Mouse (Mus musculus): ENCODE results near the gene Scgb3a1. TPM values are rescaled to one million over a fixed set of nuclear protein-coding genes. Genes with fewer than 3 reads are reported as not detected.

Gene Scgb3a1
- polyA plus RNA-seq, 1 experiment from 2014 or later = not detected

DNA sequence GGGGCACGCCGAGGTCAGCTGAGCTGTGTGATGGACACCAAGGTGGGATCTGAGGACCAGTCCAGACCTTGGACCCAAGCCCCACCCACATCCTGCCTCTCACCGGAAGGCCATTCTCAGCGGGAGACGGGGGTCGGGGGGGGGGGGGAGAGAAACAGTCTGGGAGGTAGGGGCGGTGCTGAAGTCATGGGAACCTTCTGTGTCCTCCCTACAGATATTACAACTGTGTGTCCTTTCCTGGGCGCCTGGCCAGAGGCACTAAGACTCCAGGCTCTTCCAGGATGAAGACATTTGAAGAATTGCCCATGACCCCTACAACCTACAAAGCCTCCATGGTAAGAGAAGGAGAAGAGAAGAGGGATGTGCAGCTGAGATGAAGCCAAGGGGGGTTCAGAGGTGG is 17.7 kb upstream of the Scgb3a1 start:
- Histone ChIP-seq H3K9ac (no peak overlapping the region), H3K4me1 (peaks cover 3% of the 10 kb centered on the region), H3K36me3 (no peaks in the 10 kb centered on the region), H3K9me3 (no peaks in the 10 kb centered on the region), H3K4me2 (replicated peaks) (no peak overlapping the region), H3K27me3 (no peaks in the 10 kb centered on the region), H3K4me3 (no peak overlapping the region), H3K27ac (no peak overlapping the region)
- ATAC-seq (ENCODE audit: insufficient number of reproducible peaks, insufficient read depth, low FRiP score, low TSS enrichment) = no peak
- 49% methylated on average over 8 of the region's 8 CpGs for WGBS

DNA sequence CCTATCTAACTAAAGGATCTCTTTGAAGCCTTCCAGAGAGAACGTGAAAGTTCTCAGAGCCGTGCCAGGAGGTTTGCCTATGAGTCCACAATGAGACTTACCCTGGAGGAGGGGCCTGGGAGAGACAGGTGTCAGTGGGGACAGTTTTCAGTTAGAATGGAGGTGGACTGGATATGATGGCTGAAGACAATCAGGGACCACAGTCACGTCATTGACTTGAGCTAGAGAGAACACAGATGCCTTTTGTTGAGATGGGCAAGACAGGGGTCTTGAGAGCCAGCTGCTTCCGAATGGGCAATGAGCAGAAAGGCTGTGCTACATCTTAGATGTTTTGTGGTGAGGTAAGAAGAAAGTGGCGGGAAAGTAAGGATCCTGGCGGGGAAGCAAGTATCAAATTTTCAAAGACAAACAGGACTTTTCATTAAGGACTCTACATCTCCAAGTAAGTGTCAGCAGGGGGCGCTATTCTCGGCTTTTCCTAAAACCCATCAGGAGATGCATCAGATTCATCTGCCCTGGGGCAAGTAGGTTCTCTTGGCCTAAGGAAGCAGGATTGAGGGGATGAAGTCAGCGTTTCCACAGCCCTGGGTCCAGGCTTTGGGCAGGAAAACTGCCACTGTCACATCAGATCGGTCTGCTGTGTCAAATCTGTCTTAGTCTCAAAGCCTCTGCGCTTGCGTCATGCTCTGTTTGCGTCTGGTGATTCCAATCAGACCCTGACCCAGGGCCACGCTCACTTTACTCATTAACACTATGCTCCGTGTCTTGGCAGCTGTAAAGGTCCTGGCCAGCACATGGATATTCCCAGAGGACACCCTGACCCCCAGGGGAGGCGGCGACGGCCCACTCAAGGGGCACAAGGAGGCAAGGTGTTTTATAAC is 13.1 kb upstream of the Scgb3a1 start:
- H3K4me2 ChIP-seq (replicated peaks) = no peak overlapping the region
- no peaks in the 10 kb centered on the region for H3K36me3 ChIP-seq
- no peak overlapping the region for H3K4me3 ChIP-seq
- peaks cover 7% of the 10 kb centered on the region for H3K4me1 ChIP-seq
- no peak for ATAC-seq (ENCODE audit: insufficient number of reproducible peaks, insufficient read depth, low FRiP score, low TSS enrichment)
- no peak overlapping the region for H3K9ac ChIP-seq
- no peaks in the 10 kb centered on the region for H3K27me3 ChIP-seq
- 52% methylated on average over 18 of the region's 18 CpGs for WGBS
- H3K27ac ChIP-seq = 0 out of 2 replicates have a peak overlapping the region, but pooled peaks have one; percentile 11
- peaks cover 4% of the 10 kb centered on the region; the same call in 1 of the 2 replicates for H3K9me3 ChIP-seq

DNA sequence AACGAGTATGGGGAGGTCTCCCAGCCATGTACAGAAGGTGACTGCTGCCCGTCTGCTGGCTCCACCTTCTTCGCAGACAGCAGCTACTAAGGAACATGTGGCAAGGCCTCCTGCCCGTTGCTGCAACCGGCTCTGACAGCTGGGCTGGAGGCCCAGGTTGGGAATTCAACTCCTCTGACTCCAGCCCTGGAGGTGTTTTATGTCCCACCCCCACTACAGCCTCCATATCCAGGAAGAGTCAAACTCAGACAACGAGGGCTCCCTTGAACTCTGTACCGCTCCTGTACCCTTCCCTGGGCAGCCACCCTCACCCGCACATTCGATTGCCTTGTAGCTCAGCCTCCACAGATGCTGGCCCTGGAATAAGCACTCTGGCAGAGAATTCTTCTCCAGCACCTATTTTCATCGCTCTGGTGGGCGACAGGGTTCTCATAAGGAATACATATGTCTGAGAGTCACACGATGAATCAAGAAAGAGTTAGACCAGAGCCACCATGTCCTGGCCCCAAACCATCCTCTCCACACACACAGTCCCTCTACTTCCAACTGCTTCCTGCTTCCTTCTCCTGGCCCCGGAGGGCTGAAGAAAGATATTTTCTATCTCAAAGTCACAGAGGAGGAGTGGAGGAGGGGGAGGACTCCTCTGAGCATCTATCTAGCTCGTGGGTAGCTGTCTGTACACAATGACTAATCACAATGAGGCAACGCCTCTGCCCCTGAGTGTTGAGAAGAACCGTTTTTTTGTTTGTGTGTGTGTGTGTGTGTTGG is 12.2 kb upstream of the Scgb3a1 start:
- 65% methylated on average over 16 of the region's 16 CpGs for WGBS
- H3K9me3 ChIP-seq = peaks cover 4% of the 10 kb centered on the region; the same call in 1 of the 2 replicates
- no peak overlapping the region for H3K4me3 ChIP-seq
- H3K36me3 ChIP-seq = no peaks in the 10 kb centered on the region
- no peak overlapping the region for H3K9ac ChIP-seq
- H3K4me2 ChIP-seq (replicated peaks) = no peak overlapping the region
- H3K27ac ChIP-seq = 0 out of 2 replicates have a peak overlapping the region, but pooled peaks have one; percentile 11
- H3K4me1 ChIP-seq = peaks cover 7% of the 10 kb centered on the region
- H3K27me3 ChIP-seq = no peaks in the 10 kb centered on the region
- ATAC-seq (ENCODE audit: insufficient number of reproducible peaks, insufficient read depth, low FRiP score, low TSS enrichment) = no peak

DNA sequence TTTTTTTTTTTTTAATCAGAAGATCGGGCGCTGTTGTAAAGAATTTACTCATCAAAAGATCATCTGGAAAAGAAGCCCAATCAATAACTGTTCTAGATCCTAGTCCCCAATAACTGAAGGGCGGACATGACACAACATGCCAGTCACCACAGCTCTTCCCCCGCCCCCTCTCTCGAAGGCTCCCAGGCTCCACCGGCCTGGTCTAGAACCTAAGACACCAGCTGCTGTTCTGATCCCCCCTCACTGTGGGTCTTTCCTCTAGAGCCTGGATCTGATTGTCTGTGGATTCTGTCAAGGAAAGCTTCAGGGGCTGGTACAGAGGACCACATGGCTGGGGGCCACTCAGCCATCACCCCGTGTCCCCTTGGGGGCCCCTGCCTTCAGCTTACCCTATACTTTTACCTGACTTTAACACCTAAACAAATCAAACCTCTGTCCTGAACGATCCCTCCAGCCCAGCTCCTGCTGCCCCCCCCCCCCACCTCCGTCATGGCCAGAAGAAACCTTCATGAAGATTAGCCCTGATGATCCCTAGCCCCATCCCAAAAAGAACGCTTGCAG is 11.6 kb upstream of the Scgb3a1 start:
- no peaks in the 10 kb centered on the region for H3K27me3 ChIP-seq
- H3K4me2 ChIP-seq (replicated peaks) = no peak overlapping the region
- H3K27ac ChIP-seq = no peak overlapping the region
- H3K4me3 ChIP-seq = no peak overlapping the region
- no peak for ATAC-seq (ENCODE audit: insufficient number of reproducible peaks, insufficient read depth, low FRiP score, low TSS enrichment)
- H3K9me3 ChIP-seq = peaks cover 4% of the 10 kb centered on the region; the same call in 1 of the 2 replicates
- H3K4me1 ChIP-seq = peaks cover 7% of the 10 kb centered on the region
- WGBS = 80% methylated on average over 10 of the region's 10 CpGs
- H3K36me3 ChIP-seq = no peaks in the 10 kb centered on the region
- H3K9ac ChIP-seq = no peak overlapping the region

DNA sequence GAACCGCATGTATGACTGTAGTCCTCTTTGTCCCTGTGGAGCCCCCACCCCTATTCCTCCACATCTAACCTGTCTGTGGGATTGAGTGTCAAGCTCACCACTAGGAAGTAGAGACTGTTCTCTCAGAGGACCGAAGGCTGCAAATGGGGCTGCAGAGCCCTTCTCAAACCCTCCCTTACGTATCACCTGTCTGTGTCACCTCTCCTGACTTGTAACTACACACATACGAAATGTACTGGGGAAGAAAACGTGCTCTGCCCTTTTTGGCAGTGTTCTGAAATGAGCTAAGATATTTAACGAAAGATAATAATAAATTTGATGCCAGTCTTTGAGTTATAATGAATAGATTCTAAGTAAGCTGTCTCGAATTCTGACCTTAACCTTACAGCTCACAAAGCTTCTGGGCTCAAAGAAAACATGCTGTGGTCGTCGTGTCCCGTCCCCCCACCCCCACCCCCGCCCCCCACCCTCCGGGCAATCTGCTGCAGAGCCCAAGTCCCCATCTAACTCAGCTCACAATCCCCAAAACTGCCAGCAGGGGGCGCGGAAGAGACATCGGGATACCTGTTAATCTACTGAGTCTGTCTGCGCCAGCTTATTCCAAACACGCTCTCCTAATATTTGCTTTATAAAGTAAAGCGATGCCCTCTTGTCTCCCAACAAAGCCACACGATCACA is 10.9 kb upstream of the Scgb3a1 start:
- H3K9me3 ChIP-seq = peaks cover 4% of the 10 kb centered on the region; the same call in 1 of the 2 replicates
- no peak overlapping the region for H3K27ac ChIP-seq
- H3K36me3 ChIP-seq = no peaks in the 10 kb centered on the region
- no peak overlapping the region for H3K9ac ChIP-seq
- WGBS = 25% methylated on average over 19 of the region's 19 CpGs
- no peak overlapping the region for H3K4me3 ChIP-seq
- no peak for ATAC-seq (ENCODE audit: insufficient number of reproducible peaks, insufficient read depth, low FRiP score, low TSS enrichment)
- no peaks in the 10 kb centered on the region for H3K27me3 ChIP-seq
- H3K4me2 ChIP-seq (replicated peaks) = peak overlapping the region; percentile 11; the same call in 1 of the 2 replicates
- peaks cover 7% of the 10 kb centered on the region for H3K4me1 ChIP-seq

DNA sequence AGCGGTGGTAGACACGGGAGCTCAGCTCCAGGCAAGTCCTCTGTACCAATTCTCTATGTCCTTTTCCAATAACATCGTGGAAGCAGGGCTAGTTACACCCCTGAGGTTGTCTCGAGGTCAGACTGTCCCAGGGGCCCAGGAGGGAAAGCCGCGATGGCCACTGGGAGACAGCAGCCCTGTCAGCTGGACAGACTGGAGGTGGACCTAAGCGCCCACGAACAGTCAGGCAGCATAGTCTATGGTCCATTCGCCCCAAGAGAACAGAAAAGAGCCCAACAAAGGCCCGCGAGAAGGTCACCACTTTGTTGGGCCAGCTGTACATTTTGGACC is 10.4 kb upstream of the Scgb3a1 start:
- WGBS = 44% methylated on average over 11 of the region's 11 CpGs
- no peak overlapping the region for H3K4me3 ChIP-seq
- ATAC-seq (ENCODE audit: insufficient number of reproducible peaks, insufficient read depth, low FRiP score, low TSS enrichment) = no peak

DNA sequence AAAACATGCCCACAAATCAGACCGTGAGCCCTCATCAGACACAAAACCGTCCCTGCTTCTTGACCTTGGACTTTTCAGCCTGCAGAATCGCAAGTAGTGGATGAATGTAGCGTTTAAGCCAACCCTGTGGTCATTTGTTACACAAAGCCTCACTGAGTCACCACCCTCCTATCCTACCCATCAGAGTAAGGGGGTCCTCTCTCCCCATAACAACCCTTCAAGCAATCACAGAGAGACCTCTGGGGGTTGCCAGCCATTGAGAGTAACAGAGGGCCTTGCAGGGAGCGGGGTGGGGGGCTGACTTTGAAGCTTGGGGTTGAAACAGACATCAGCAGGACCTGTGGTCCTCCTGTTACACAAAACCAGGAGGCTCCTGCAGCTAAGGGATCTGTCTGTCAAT is 8.8 kb upstream of the Scgb3a1 start:
- no peak overlapping the region for H3K27ac ChIP-seq
- ATAC-seq (ENCODE audit: insufficient number of reproducible peaks, insufficient read depth, low FRiP score, low TSS enrichment) = no peak
- no peak overlapping the region for H3K4me3 ChIP-seq
- whole genome bisulfite sequencing = 88% methylated on average over 5 of the region's 5 CpGs
- no peaks in the 10 kb centered on the region for H3K27me3 ChIP-seq
- H3K9ac ChIP-seq = no peak overlapping the region
- H3K4me1 ChIP-seq = peaks cover 7% of the 10 kb centered on the region
- H3K9me3 ChIP-seq = peaks cover 4% of the 10 kb centered on the region; the same call in 1 of the 2 replicates
- no peaks in the 10 kb centered on the region for H3K36me3 ChIP-seq
- no peak overlapping the region for H3K4me2 ChIP-seq (replicated peaks)

More for the DNA sequence above, 10.4 kb upstream of the Scgb3a1 start:
- H3K4me1 ChIP-seq = peaks cover 7% of the 10 kb centered on the region
- H3K27ac ChIP-seq = no peak overlapping the region
- H3K36me3 ChIP-seq = no peaks in the 10 kb centered on the region
- peak overlapping the region; percentile 11; the same call in 1 of the 2 replicates for H3K4me2 ChIP-seq (replicated peaks)
- no peak overlapping the region for H3K9ac ChIP-seq
- H3K9me3 ChIP-seq = peaks cover 4% of the 10 kb centered on the region; the same call in 1 of the 2 replicates
- no peaks in the 10 kb centered on the region for H3K27me3 ChIP-seq

DNA sequence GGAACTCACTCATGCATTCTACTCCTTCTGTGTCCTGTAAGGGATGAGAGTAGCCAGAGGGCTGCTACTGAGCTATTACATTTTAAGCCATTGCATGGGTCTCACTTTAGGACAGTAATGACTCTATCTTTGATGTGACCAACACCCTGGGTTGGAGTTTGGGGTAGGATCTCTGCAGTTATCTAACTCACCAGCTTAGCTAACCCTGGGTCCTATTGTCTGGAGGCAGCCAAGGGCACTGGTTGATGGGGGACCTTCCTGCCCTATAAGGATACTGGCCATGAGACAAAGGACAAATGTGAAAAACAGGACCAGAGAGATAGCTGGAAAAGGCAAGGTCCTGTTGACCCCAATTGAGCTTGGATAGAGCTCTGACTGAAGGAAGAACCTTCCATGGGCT is 7.9 kb upstream of the Scgb3a1 start:
- Histone ChIP-seq H3K4me3 (no peak overlapping the region), H3K9ac (no peak overlapping the region), H3K27me3 (no peaks in the 10 kb centered on the region), H3K9me3 (peaks cover 4% of the 10 kb centered on the region; the same call in 1 of the 2 replicates), H3K27ac (no peak overlapping the region), H3K36me3 (no peaks in the 10 kb centered on the region), H3K4me2 (replicated peaks) (no peak overlapping the region), H3K4me1 (peaks cover 5% of the 10 kb centered on the region)
- ATAC-seq (ENCODE audit: insufficient number of reproducible peaks, insufficient read depth, low FRiP score, low TSS enrichment) = no peak

DNA sequence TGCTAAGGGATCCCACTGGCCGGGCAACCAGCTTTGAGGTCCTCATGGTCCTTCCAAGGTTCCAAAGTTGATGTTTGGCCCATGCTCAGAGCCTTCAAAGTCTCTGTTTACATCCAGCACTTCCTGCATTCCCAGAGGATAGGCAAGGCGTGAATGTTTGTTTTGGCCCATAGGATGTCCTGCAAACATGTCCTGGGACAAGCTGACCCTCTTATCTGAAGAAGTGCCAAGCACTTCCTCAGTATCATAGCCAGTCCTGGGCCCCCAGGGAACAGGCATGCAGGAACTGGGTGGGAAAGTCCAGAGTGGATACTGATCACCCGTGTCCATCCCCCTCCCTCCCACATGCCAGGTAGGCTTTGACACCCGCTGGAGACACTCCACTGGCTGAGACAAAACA is 5.3 kb upstream of the Scgb3a1 start:
- no peak overlapping the region for H3K4me2 ChIP-seq (replicated peaks)
- no peak overlapping the region for H3K27ac ChIP-seq

DNA sequence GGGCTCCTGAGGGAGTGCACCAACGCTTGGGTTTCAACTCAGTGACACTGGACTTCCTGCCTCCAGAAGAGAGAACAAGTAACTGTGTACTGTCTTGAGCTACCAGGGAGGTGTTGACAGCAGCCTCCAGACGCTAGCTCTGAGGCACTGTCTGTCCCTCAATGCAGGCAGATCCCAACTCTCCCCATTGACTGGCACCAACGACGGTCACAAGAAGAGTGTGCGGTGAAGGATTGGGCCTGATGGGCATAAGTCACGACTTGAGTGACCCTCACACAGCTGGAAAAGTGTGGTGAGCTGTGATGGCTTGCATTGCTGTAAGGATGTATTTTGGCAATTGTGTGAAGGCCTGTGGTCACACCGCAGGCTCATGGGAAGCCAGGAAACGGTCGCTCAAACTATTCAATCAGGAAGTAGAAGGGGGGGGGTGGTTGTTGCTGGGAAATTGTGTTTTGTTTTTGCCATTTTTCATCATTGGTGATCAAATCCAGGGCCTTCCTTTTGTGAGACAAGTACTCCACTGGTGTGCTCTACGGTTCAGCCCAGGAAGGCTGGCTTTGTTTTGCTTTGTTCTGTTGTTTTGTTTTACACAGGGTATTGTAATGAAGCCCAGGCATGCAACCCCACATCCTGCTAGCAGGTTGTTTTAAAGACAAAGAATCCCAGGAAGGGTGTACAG is 4.5 kb upstream of the Scgb3a1 start:
- Histone ChIP-seq H3K4me2 (replicated peaks) (no peak overlapping the region), H3K27ac (no peak overlapping the region), H3K27me3 (no peaks in the 10 kb centered on the region), H3K4me1 (no peaks in the 10 kb centered on the region), H3K4me3 (no peak overlapping the region), H3K36me3 (no peaks in the 10 kb centered on the region), H3K9ac (no peak overlapping the region), H3K9me3 (peaks cover 4% of the 10 kb centered on the region; the same call in 1 of the 2 replicates)
- WGBS = 62% methylated on average over 10 of the region's 10 CpGs
- ATAC-seq (ENCODE audit: insufficient number of reproducible peaks, insufficient read depth, low FRiP score, low TSS enrichment) = no peak

More for the DNA sequence above, 5.3 kb upstream of the Scgb3a1 start:
- peaks cover 4% of the 10 kb centered on the region; the same call in 1 of the 2 replicates for H3K9me3 ChIP-seq
- no peak for ATAC-seq (ENCODE audit: insufficient number of reproducible peaks, insufficient read depth, low FRiP score, low TSS enrichment)
- no peak overlapping the region for H3K4me3 ChIP-seq
- no peaks in the 10 kb centered on the region for H3K36me3 ChIP-seq
- no peak overlapping the region for H3K9ac ChIP-seq
- 86% methylated on average over 4 of the region's 4 CpGs for WGBS
- no peaks in the 10 kb centered on the region for H3K4me1 ChIP-seq
- no peaks in the 10 kb centered on the region for H3K27me3 ChIP-seq

DNA sequence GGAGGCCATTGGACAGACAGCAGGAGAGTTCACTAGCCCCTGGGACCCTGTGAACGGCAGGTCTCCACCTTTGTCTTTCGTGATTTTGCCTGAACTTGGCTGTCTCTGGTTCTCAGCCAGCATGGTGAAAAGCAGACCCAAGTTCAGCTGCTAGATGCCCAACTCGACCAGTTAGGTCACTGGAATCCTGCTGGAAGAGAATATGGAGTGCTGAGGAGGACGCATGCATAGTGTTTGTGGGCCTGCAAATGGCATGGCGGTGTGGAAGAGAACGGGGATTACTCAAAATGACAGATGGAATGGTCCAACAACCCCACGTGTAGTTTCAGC is 4.0 kb upstream of the Scgb3a1 start:
- no peak for ATAC-seq (ENCODE audit: insufficient number of reproducible peaks, insufficient read depth, low FRiP score, low TSS enrichment)
- Histone ChIP-seq H3K36me3 (no peaks in the 10 kb centered on the region), H3K27ac (no peak overlapping the region), H3K9me3 (0 out of 2 replicates have a peak, but pooled peaks cover under 1% of the 10 kb centered on the region), H3K27me3 (no peaks in the 10 kb centered on the region), H3K9ac (no peak overlapping the region), H3K4me1 (no peaks in the 10 kb centered on the region), H3K4me2 (replicated peaks) (no peak overlapping the region), H3K4me3 (no peak overlapping the region)
- 73% methylated on average over 7 of the region's 7 CpGs for WGBS

All from embryonic facial prominence, embryonic 12.5 days (tissue).